Mouse (Mus musculus) embryonic facial prominence, embryonic 14.5 days (tissue): ENCODE results near the gene Map2k7. TPM values are rescaled to one million over a fixed set of nuclear protein-coding genes. Genes with fewer than 3 reads are reported as not detected.

Experiments
- ATAC-seq: fragments of 200-750 bp; cut with Nextera tagmentation; 2 replicates; pipeline ENCODE4 v1.8.0; 2017; ENCODE audit warnings: low read depth, moderate number of reproducible peaks, moderate TSS enrichment
- DNase-seq: peaks from one replicate; pipeline ENCODE4 v3.0.0-alpha.2; 2015; ENCODE audit warnings: low spot score
- H3K27ac ChIP-seq: fragments of 300-500 bp; sonication (generic); replicated peaks from 2 replicates; pipeline ENCODE4 v1.5.1; 2014; ENCODE audit warnings: low read depth, mild to moderate bottlenecking, low read length, moderate library complexity
- H3K27me3 ChIP-seq: fragments of 300-500 bp; sonication (generic); replicated peaks from 2 replicates; pipeline ENCODE4 v1.6.1; 2014; ENCODE audit warnings: low read length; ENCODE audit not compliant: control insufficient read depth, insufficient read depth
- H3K36me3 ChIP-seq: fragments of 300-500 bp; sonication (generic); 2 replicates; pipeline ENCODE4 v1.6.1; 2014; ENCODE audit warnings: low read length, mixed read lengths; ENCODE audit not compliant: control insufficient read depth, insufficient read depth
- H3K4me1 ChIP-seq: fragments of 300-500 bp; sonication (generic); 2 replicates; pipeline ENCODE4 v1.6.1; 2014; ENCODE audit warnings: antibody characterized with exemption, low read length; ENCODE audit not compliant: control insufficient read depth, insufficient read depth
- H3K4me2 ChIP-seq: fragments of 300-500 bp; sonication (generic); 2 replicates; pipeline ENCODE4 v1.6.1; 2014; ENCODE audit warnings: low read depth, mild to moderate bottlenecking, low read length, moderate library complexity, mixed read lengths
- H3K4me3 ChIP-seq: fragments of 300-500 bp; sonication (generic); 2 replicates; pipeline ENCODE4 v1.5.1; 2014; ENCODE audit warnings: low read depth, mild to moderate bottlenecking, low read length
- H3K9ac ChIP-seq: fragments of 300-500 bp; sonication (generic); 2 replicates; pipeline ENCODE4 v1.6.1; 2014; ENCODE audit warnings: low read depth, mild to moderate bottlenecking, low read length, moderate library complexity, mixed read lengths
- H3K9me3 ChIP-seq: fragments of 300-500 bp; sonication (generic); 2 replicates; pipeline ENCODE4 v1.6.1; 2016; ENCODE audit warnings: low read length; ENCODE audit not compliant: control insufficient read depth
- WGBS: fragments of 180-500 bp; shearing (Covaris S2); extraction: QIAGEN DNeasy Blood & Tissue Kit; methylation state at CpG from one replicate; pipeline ENCODE4 v1.1.7; 2014; 5-methylcytosine and 5-hydroxymethylcytosine counted together
- polyA plus RNA-seq: library from polyadenylated mRNA; unstranded; fragments of >200 nt; fragmentation: Nextera tagmentation; extraction: Ambion mirVana; gene quantifications from 2 replicates; pipeline ENCODE4 v1.2.1, GENCODE M21; 2014

The Map2k7 gene
- polyA plus RNA-seq, 1 experiment from 2014 or later, result 18.1 TPM

DNA sequence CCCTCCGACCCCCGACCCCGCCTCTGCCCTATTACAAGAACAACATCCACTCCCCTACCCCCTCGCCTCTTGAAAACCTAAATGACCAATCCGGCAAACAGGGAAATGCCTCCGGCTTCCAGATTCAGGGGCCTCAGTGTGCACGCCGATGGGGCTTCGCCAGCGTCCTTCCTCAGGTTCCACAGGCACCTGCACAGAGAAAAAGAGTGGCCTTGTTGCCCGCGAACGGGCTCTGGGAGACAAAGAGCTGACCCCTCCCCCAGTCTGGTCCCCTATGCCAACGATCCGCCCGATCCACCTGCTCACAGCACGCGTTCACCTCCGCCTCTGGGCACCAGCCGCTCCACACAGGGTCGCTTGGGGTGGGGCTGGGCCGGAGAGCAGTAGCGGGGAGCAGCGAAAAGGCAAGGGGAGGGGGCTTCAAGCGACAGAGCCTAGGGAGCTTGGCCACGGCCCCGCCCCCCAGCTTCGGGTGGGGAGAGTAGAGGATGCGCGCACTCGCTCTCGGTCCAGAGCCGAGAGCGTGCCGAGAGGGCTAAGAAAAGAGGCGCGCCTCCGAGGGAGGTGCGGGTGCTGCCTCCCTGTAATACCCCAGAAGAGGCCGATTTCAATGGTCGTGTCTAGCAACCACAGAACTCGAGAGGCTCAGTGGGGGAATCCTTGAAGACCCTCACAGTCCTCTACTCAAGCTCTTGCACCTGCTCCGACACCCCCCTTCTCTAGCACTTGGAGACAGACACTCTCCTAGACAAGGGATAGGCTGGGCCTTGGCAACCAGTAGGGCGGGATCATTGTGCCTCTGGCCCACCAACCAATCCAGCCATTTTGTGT lies 21.5 kb upstream of the Map2k7 start, which contains the start of gene Prr36:
Gene Prr36 (minus strand): TSS at position 669 of the 831 bp plus-strand sequence.
- H3K9ac ChIP-seq, result peak within 1 kb of the TSS; percentile 58
- ATAC-seq, result peak; percentile 80
- H3K27me3 ChIP-seq, result peaks cover 47% of the 10 kb centered on the region
- no peaks in the 10 kb centered on the region for H3K9me3 ChIP-seq
- DNase-seq, result peak; percentile 62
- H3K4me2 ChIP-seq, result peak within 1 kb of the TSS; percentile 83
- H3K36me3 ChIP-seq, result no peaks in the 10 kb centered on the region
- H3K4me3 ChIP-seq, result peak within 1 kb of the TSS; percentile 46
- 2% methylated on average over 34 of the region's 44 CpGs for WGBS
- H3K4me1 ChIP-seq, result peaks cover 18% of the 10 kb centered on the region
- no peak within 1 kb of the TSS for H3K27ac ChIP-seq

DNA sequence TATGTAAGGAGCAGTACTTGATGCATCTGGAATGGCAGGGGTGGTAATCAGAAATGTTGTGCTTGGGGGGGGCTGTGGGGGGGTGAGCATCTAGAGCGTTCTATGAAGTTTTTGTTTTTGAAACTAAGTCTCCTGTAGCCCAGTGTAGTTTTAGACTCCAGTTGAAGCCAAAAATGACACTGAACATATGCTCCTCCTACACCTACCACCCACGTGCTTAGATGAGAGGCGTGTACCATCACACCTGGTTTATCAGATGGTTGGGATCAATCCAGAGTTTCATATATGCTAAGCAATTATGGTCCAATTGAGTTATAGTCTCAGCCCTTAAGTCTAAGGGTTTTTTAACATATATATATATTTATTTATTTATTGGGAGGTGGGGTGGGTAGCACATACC lies 18.9 kb upstream of the Map2k7 start:
- H3K4me3 ChIP-seq, result no peak overlapping the region
- H3K4me2 ChIP-seq, result no peak overlapping the region
- H3K4me1 ChIP-seq, result 0 out of 2 replicates have a peak, but pooled peaks cover 1% of the 10 kb centered on the region
- no peaks in the 10 kb centered on the region for H3K9me3 ChIP-seq
- H3K27me3 ChIP-seq, result peaks cover 41% of the 10 kb centered on the region
- no peak overlapping the region for H3K27ac ChIP-seq
- WGBS, result 83% methylated on average over 3 of the region's 3 CpGs
- no peak overlapping the region for H3K9ac ChIP-seq
- no peak for DNase-seq
- H3K36me3 ChIP-seq, result no peaks in the 10 kb centered on the region
- ATAC-seq, result no peak

DNA sequence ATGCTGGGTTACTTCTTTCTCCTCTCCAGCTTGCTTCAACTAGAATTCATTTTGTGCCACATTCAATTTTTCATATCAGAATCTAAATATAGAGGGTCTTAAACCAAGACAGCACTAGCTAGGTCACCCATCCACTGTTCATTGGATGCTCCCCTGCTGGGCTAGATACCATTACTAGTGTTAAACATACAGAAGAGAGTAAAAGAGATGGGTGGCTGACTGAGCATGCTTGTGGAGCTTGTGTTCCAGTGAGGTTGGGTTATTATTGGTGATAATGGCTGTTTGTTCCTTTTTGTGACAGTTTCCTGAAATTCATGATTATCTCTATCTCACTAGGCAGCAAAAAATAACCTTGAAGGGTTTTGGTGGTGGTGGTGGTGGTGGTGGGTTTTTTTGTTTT lies 16.5 kb upstream of the Map2k7 start:
- Histone ChIP-seq H3K9me3 (no peaks in the 10 kb centered on the region), H3K4me2 (no peak overlapping the region), H3K4me3 (no peak overlapping the region), H3K4me1 (no peaks in the 10 kb centered on the region), H3K9ac (no peak overlapping the region), H3K36me3 (no peaks in the 10 kb centered on the region), H3K27me3 (peaks cover 27% of the 10 kb centered on the region), H3K27ac (no peak overlapping the region)
- ATAC-seq, result no peak
- no peak for DNase-seq

DNA sequence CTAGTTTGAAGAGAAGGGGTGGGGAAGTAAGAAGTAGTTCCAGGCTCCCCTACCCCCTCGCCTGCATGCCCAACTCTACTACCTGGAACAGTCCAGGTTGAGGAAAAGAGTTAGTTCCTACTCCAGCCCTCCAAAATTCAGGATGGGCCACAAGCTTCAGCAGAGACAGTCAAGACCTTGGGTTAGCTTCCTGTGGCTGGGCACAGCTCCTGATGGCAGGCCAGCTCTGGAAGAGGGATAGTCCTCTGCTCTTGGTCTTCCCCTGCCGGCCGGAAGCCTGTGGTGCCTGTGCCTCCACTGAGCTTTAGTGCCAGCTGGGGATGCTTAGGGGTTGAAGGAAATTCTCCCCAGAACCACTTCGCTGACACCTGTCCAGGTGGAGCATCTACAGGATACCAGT lies 12.2 kb upstream of the Map2k7 start:
- DNase-seq, result no peak
- Histone ChIP-seq H3K9ac (no peak overlapping the region), H3K4me2 (peak overlapping the region; percentile 53), H3K27ac (no peak overlapping the region), H3K36me3 (no peaks in the 10 kb centered on the region), H3K9me3 (no peaks in the 10 kb centered on the region), H3K4me3 (peak overlapping the region; percentile 35), H3K27me3 (peaks cover 16% of the 10 kb centered on the region), H3K4me1 (no peaks in the 10 kb centered on the region)
- ATAC-seq, result 0 out of 2 replicates have a peak, but pooled peaks have one; percentile 6
- WGBS, result 20% methylated on average over 4 of the region's 4 CpGs

DNA sequence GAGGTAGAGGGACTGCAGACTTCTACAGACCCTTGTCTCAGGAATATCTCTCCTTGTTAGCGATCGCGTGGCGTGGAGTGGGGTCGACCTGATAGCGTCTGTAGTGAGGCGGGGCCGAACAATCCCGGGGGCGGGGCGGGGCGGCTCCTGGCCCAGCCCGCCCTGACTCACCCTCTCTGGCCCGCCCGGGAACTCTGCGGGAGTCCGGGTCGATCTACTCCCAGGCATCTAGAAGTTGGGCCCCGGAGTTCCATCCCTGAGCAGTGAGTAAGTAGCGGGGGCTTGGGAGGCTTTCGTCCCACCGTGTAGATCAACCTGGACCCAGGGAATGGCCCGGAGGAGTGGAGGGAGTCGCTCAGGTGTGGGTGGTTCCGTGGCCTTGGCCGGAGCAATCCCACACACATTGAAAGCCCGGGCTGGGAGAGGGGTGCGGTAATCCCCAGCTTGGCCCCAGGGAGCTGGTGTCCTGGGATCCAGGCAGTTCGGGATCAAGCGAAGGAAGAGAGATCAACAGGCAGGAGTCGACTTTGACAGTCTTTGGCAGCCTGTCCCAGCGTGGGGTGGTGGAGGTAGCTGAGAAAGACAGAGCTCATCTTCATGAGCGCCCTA lies 11.7 kb upstream of the Map2k7 start, which contains the start of gene Lrrc8e:
Gene Lrrc8e (plus strand): TSS at position 89 of the 609 bp plus-strand sequence.
- no peaks in the 10 kb centered on the region for H3K4me1 ChIP-seq
- peak within 1 kb of the TSS; percentile 35 for H3K4me3 ChIP-seq
- no peaks in the 10 kb centered on the region for H3K36me3 ChIP-seq
- H3K9ac ChIP-seq, result peak within 1 kb of the TSS; percentile 49
- H3K27ac ChIP-seq, result no peak within 1 kb of the TSS
- H3K4me2 ChIP-seq, result peak within 1 kb of the TSS; percentile 53
- H3K9me3 ChIP-seq, result no peaks in the 10 kb centered on the region
- ATAC-seq (peak; percentile 58), DNase-seq (no peak)
- H3K27me3 ChIP-seq, result peaks cover 16% of the 10 kb centered on the region
- WGBS, result 5% methylated on average over 24 of the region's 33 CpGs

DNA sequence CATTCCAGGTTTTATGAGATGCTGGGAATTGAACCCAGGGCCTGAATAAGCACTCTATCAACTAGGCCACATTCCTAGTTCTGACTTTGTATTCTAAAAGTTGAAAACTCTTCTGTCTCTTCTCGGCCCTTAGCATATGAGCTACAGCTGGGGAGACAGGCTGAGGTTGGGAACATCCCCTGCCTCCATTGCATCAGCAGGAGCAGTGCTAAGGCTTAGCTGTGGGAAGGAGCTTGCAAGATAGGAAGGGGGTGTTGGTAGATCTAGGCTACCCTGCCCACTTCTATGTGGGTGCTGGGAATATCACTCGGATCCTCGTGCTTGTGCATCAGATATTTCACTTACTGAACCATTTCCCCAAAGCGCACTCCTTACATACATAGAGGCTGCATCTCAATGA lies 10.6 kb upstream of the Map2k7 start:
- ATAC-seq (no peak), DNase-seq (no peak)
- Histone ChIP-seq H3K4me3 (no peak overlapping the region), H3K27ac (no peak overlapping the region), H3K9ac (no peak overlapping the region), H3K9me3 (no peaks in the 10 kb centered on the region), H3K36me3 (no peaks in the 10 kb centered on the region), H3K4me1 (no peaks in the 10 kb centered on the region), H3K4me2 (no peak overlapping the region), H3K27me3 (peaks cover 16% of the 10 kb centered on the region)
- 91% methylated on average over 4 of the region's 4 CpGs for WGBS

DNA sequence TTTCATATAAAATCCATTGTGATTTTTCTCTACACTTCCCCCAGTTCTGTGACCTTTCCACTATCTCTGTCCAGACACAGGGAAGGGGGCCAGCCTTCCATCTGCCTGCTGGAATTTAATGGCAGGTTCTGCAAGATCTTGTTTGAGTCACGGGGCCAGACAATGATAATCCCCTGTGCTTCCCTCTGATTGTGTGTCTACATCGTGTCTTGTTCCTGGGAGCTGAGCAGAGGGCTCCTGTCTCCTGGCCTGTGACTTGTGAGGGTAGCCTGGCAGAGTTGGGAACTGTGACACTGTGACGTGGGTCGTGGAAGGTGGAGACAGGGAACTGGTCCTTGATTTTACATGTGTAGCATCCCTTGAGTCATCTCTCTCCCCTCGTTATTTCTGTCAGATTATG lies 8.8 kb upstream of the Map2k7 start:
- 75% methylated on average over 5 of the region's 5 CpGs for WGBS
- Histone ChIP-seq H3K36me3 (no peaks in the 10 kb centered on the region), H3K27me3 (peaks cover 16% of the 10 kb centered on the region), H3K27ac (no peak overlapping the region), H3K4me1 (no peaks in the 10 kb centered on the region), H3K4me3 (no peak overlapping the region), H3K4me2 (no peak overlapping the region), H3K9ac (no peak overlapping the region), H3K9me3 (no peaks in the 10 kb centered on the region)
- ATAC-seq, result no peak
- no peak for DNase-seq

DNA sequence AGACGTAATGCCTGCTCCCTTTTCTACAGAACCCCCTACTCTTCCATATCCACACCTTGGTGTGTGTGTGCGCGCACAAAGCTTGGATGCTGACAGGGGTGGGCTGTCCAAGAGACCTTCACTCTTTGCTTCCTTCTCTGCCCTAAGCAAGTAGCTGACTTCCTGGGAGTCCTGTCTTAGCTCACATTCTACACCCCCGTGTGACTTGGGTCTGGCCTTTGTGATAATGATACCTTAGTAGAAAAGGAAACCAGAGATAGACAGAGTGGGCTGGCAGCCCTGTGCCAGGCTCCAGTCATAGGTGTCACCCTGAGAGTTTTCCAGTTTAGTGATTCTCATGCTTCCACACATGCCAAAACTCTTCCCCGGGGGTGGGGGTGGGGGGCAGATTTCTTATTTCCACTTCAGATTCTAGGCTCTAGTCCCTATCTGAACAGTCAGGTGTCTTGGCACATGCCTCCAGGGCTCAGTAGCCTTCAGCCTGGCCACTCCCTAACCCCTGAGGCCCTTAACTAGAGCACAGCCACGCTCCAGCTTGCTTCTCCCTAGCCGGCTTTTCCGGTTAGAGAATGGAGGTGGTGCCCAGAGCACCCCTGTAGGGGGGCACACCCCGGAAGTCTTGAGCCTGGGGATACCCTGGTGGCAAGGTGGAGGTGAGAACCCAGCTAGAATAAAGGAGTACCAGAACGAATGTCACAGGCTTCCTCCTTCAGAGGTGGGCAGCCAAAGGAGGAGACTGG lies 7.8 kb upstream of the Map2k7 start:
- ATAC-seq (0 out of 2 replicates have a peak, but pooled peaks have one; percentile 34), DNase-seq (no peak)
- Histone ChIP-seq H3K4me3 (no peak overlapping the region), H3K9me3 (no peaks in the 10 kb centered on the region), H3K4me2 (no peak overlapping the region), H3K9ac (no peak overlapping the region), H3K27ac (no peak overlapping the region), H3K4me1 (no peaks in the 10 kb centered on the region), H3K36me3 (no peaks in the 10 kb centered on the region), H3K27me3 (peaks cover 14% of the 10 kb centered on the region)
- WGBS, result 51% methylated on average over 10 of the region's 10 CpGs
